Mouse (Mus musculus) bone marrow macrophage, adult 2 months (primary cell): ENCODE measurements around the gene Ccdc170.

ENCODE experiments used
- CTCF ChIP-seq: IDR thresholded peaks from 2 replicates; pipeline ENCODE4 v1.5.1; 2012; ENCODE audit warnings: low read depth, mild to moderate bottlenecking, low read length, moderate library complexity
- POLR2A ChIP-seq: IDR thresholded peaks from 2 replicates; pipeline ENCODE4 v1.6.1; 2012; ENCODE audit warnings: mild to moderate bottlenecking, low read depth, low read length, borderline replicate concordance

DNA sequence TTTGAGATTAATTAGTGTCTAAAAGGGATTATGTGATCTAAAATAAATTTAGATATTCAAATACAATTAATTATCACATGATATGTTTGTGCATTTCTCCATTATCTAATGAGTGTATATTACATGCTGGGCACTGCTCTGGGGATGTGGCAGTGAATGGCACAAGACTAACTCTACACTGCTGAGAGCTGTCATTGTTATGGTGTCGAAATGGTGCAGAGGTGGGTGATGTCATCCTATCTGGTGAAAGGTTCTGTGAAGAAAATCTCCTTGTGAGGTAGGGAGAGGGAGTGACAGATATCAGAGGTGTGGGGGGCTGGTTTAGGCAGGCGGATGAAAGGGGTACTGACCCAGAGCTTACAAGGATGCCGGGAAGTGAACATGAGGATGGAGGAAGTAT, 37.3 kb downstream of the Ccdc170 start:
- no peak for TF ChIP-seq POLR2A
- TF ChIP-seq CTCF: no peak
